Mouse (Mus musculus): ENCODE results near the gene Psg17.

GRCm38 (mm10) chr7:18839865-18840264 lies 18.5 kb upstream of the Psg17 start, which contains the start of gene Mill2:
- no peak for TF ChIP-seq CTCF (IDR thresholded peaks at IDR 0.05; ENCODE audit: extremely low read depth, insufficient read depth, insufficient read length, insufficient replicate concordance)
- TF ChIP-seq POLR2A (IDR thresholded peaks at IDR 0.05; ENCODE audit: low read depth, low read length): no peak
